8 mouse cellular contexts compared by ENCODE assay signal in the genomic region with DNA sequence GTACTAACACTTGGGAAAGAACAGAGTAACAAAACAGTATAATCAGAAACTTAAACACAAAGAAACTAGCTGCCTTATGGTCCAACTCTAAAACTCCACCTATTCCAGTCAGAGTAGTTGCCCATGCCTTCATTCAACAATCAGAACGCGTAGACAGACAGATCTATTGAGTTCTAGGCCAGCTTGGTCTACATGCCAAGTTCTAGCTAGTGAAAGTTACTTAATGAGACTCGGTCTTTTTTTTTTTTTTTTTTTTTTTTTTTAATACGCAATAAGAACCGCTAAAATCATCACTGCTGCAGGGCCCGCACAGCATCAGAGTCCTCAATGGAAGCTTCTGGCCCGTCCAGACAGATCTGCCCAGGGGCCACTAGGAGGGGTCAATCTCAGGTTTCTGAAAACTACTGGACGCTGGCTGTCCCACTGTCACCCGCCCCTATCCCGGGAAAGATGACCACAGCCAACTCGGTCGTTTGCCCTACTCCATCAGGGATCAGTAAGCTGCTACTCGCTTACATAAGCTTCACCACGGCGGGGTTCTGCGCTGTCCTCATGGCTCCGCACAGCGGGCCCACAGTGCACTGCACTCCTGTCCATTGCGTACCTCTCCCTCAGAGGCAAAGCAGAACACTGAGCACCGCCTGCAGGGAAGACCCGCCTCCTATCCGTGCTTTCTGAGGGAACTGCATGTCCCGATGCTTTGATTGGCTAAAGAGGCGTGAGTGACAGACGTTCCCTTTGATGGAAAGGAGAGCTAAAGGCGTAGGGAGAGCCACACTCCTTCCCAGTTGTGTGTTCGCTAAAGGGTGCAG. TPM values are rescaled to one million over a fixed set of nuclear protein-coding genes. Genes with fewer than 3 reads are reported as not detected.
DNase-seq lines count a peak whose midpoint lies in the region; ATAC-seq lines count a peak whose summit lies in the region.

TSS of gene Zfp788 (plus strand) at position 795 of the 812 bp plus-strand sequence.

- H3K4me1 ChIP-seq in hindbrain, embryonic 15.5 days (replicated peaks), result peaks cover 13% of the 10 kb centered on the region

- peaks cover 36% of the 10 kb centered on the region for H3K36me3 ChIP-seq in hindbrain, embryonic 15.5 days

- H3K9me3 ChIP-seq in hindbrain, embryonic 15.5 days, result peaks cover 8% of the 10 kb centered on the region; the same call in 1 of the 2 replicates

- peak within 1 kb of the TSS; percentile 97 for H3K27ac ChIP-seq in hindbrain, embryonic 15.5 days (replicated peaks)

- H3K4me2 ChIP-seq in hindbrain, embryonic 15.5 days, result peak within 1 kb of the TSS; percentile 85

- no peaks in the 10 kb centered on the region for H3K27me3 ChIP-seq in hindbrain, embryonic 15.5 days

- H3K4me3 ChIP-seq in hindbrain, embryonic 15.5 days, result peak within 1 kb of the TSS; percentile 82

- WGBS in hindbrain, embryonic 15.5 days, result 1% methylated on average over 27 of the region's 27 CpGs

- peak within 1 kb of the TSS; percentile 92 for H3K9ac ChIP-seq in hindbrain, embryonic 15.5 days

- peak; percentile 90 for DNase-seq in T-cell, adult 2 months (ENCODE audit: low spot score)
- peak; percentile 95 for DNase-seq in cerebellum, postnatal 36 days
- DNase-seq in frontal cortex, postnatal 36 days (ENCODE audit: low spot score in 2 of 2), result peak; percentile 96 to 98
- peak; percentile 96 for DNase-seq in left cerebral cortex, adult 11 months (ENCODE audit: low spot score)
- DNase-seq in lung, postnatal 4 days, result peak; percentile 92 to 96
- peak; percentile 84 for DNase-seq in retina, postnatal 7 days (ENCODE audit: low read depth, low spot score)
- DNase-seq in urinary bladder, adult 2 months (ENCODE audit: low spot score), result no peak

- ATAC-seq in hindbrain, embryonic 15.5 days (ENCODE audit: low FRiP score, low read depth), result peak; percentile 95

RNA-seq across cellular contexts. Expression of gene Zfp788, which starts in this region (rescaled TPM):
- 20.8 and 22.0 TPM in 2 replicates for polyA plus RNA-seq in hindbrain, embryonic 15.5 days (2015; fragmentation: Nextera tagmentation; extraction: Ambion mirVana)
- 13.5 and 13.8 TPM in 2 replicates for polyA plus RNA-seq in urinary bladder, adult 2 months (2012; rRNA removed)
